Mouse (Mus musculus): ENCODE results near the gene Kcnk13. TPM values are rescaled to one million over a fixed set of nuclear protein-coding genes. Genes with fewer than 3 reads are reported as not detected.

Kcnk13 gene
- polyA plus RNA-seq, 1 experiment from 2014 or later, result 0.41 TPM

DNA sequence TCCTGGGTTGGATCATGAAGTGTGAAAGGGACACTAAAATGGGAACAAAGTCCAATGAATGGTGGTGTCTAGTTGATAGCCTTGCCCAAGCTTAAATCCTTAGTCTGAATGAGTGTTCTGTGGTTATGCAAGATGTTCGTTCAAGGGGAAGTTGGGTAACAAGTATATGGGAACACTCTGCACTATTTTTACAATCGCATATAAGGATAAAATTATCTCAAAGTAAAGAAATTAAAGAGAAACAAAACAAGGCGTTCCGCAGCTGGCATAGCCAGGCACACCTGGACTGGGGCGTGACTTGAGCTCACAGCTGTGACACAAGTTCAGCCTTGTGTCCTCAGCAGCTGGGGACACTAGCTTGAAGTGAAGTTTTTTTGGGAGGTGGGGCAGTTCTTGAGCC lies 103.2 kb downstream of the Kcnk13 start:
- WGBS, result 76% methylated on average over 5 of the region's 5 CpGs
- Histone ChIP-seq H3K9me3 (no peaks in the 10 kb centered on the region), H3K4me1 (no peaks in the 10 kb centered on the region), H3K27me3 (replicated peaks) (no peaks in the 10 kb centered on the region), H3K36me3 (no peaks in the 10 kb centered on the region), H3K4me3 (replicated peaks) (no peak overlapping the region), H3K27ac (no peak overlapping the region), H3K9ac (no peak overlapping the region), H3K4me2 (no peak overlapping the region)
- ATAC-seq (ENCODE audit: insufficient read depth, low FRiP score, low read depth), result no peak

- no peak overlapping the region for H3K4me2 ChIP-seq
- H3K9me3 ChIP-seq, result no peaks in the 10 kb centered on the region
- H3K9ac ChIP-seq, result no peak overlapping the region
- 59% methylated on average over 4 of the region's 4 CpGs for WGBS
- no peak overlapping the region for H3K4me3 ChIP-seq (replicated peaks)
- no peaks in the 10 kb centered on the region for H3K36me3 ChIP-seq
- no peak overlapping the region for H3K27ac ChIP-seq
- ATAC-seq (ENCODE audit: insufficient read depth, low FRiP score, low read depth), result no peak; the same call in 1 of the 2 replicates
- no peaks in the 10 kb centered on the region for H3K27me3 ChIP-seq (replicated peaks)
- H3K4me1 ChIP-seq, result no peaks in the 10 kb centered on the region
Observed at GRCm38 (mm10) chr12:100073201-100073672, 108.9 kb downstream of the Kcnk13 start.

- ATAC-seq (ENCODE audit: insufficient read depth, low FRiP score, low read depth), result no peak
- no peaks in the 10 kb centered on the region for H3K27me3 ChIP-seq (replicated peaks)
- no peaks in the 10 kb centered on the region for H3K9me3 ChIP-seq
- H3K36me3 ChIP-seq, result no peaks in the 10 kb centered on the region
- no peak overlapping the region for H3K9ac ChIP-seq
- no peak overlapping the region for H3K4me3 ChIP-seq (replicated peaks)
- no peak overlapping the region for H3K27ac ChIP-seq
- H3K4me2 ChIP-seq, result no peak overlapping the region
- H3K4me1 ChIP-seq, result no peaks in the 10 kb centered on the region
- WGBS, result 50% methylated on average over 4 of the region's 4 CpGs
Observed at GRCm38 (mm10) chr12:100075715-100076114, 111.4 kb downstream of the Kcnk13 start.

GRCm38 (mm10) chr12:100079636-100080286 lies 115.5 kb downstream of the Kcnk13 start:
- no peak overlapping the region for H3K27ac ChIP-seq

GRCm38 (mm10) chr12:100088026-100088425 lies 123.7 kb downstream of the Kcnk13 start:
- no peaks in the 10 kb centered on the region for H3K36me3 ChIP-seq
- no peak overlapping the region for H3K27ac ChIP-seq
- no peak overlapping the region for H3K4me2 ChIP-seq
- peaks cover 4% of the 10 kb centered on the region; the same call in 1 of the 2 replicates for H3K4me1 ChIP-seq
- WGBS, result 86% methylated on average over 3 of the region's 3 CpGs
- no peak for ATAC-seq (ENCODE audit: insufficient read depth, low FRiP score, low read depth)
- no peaks in the 10 kb centered on the region for H3K9me3 ChIP-seq
- no peak overlapping the region for H3K9ac ChIP-seq
- no peaks in the 10 kb centered on the region for H3K27me3 ChIP-seq (replicated peaks)
- no peak overlapping the region for H3K4me3 ChIP-seq (replicated peaks)

More at GRCm38 (mm10) chr12:100079636-100080286, 115.5 kb downstream of the Kcnk13 start:
- Histone ChIP-seq H3K9ac (no peak overlapping the region), H3K4me2 (no peak overlapping the region), H3K4me3 (replicated peaks) (no peak overlapping the region), H3K36me3 (no peaks in the 10 kb centered on the region), H3K4me1 (peaks cover 4% of the 10 kb centered on the region; the same call in 1 of the 2 replicates), H3K27me3 (replicated peaks) (no peaks in the 10 kb centered on the region), H3K9me3 (no peaks in the 10 kb centered on the region)
- 68% methylated on average over 8 of the region's 8 CpGs for WGBS
- no peak for ATAC-seq (ENCODE audit: insufficient read depth, low FRiP score, low read depth)

DNA sequence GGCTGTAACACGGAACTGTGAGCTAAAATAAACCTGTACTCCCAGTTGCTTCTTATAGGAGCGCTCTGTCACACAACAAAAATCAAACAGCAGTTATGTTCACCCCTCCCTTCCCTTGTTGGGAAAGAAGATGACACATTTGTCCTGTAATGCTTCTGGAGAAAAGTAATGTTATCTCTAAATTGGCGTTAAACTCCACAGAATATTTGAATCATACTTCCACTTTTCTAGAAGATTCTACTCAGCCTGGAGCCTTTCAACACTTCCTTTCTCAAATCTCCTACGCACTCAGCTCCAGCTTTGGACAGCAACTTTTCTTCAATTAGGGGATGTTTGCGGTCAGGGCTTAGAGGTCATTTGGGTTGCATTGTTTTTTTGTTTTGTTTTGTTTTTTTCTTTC lies 125.0 kb downstream of the Kcnk13 start:
- no peak overlapping the region for H3K9ac ChIP-seq
- no peak overlapping the region for H3K4me3 ChIP-seq (replicated peaks)
- WGBS, result 78% methylated on average over 5 of the region's 5 CpGs
- ATAC-seq (ENCODE audit: insufficient read depth, low FRiP score, low read depth), result no peak
- H3K9me3 ChIP-seq, result no peaks in the 10 kb centered on the region
- peaks cover 1% of the 10 kb centered on the region; the same call in 1 of the 2 replicates for H3K4me1 ChIP-seq
- no peak overlapping the region for H3K27ac ChIP-seq
- H3K27me3 ChIP-seq (replicated peaks), result no peaks in the 10 kb centered on the region
- H3K36me3 ChIP-seq, result no peaks in the 10 kb centered on the region
- H3K4me2 ChIP-seq, result no peak overlapping the region

DNA sequence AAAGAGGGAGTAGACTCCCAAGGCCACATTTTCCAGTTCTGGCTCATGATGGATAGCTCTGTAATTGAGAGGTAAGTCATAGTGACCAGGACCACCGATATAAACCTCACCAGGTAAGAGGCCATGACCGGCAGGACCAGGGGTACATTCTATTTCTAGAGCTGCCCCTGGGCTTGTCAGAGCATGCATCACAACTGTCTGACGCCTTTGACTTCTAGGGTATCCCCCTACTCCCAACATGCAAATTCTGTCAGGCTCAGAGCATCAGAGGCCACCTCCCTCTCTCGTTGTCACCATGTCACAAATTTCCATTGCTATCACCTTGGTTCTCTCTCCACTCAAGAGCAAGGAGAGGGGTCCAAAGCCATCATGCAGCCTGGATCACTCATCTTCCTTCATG lies 126.5 kb downstream of the Kcnk13 start:
- Histone ChIP-seq H3K36me3 (no peaks in the 10 kb centered on the region), H3K9ac (no peak overlapping the region), H3K27me3 (replicated peaks) (no peaks in the 10 kb centered on the region), H3K4me2 (no peak overlapping the region), H3K9me3 (no peaks in the 10 kb centered on the region), H3K4me1 (no peaks in the 10 kb centered on the region), H3K4me3 (replicated peaks) (no peak overlapping the region), H3K27ac (no peak overlapping the region)
- WGBS, result 82% methylated on average over 4 of the region's 4 CpGs
- no peak for ATAC-seq (ENCODE audit: insufficient read depth, low FRiP score, low read depth)

DNA sequence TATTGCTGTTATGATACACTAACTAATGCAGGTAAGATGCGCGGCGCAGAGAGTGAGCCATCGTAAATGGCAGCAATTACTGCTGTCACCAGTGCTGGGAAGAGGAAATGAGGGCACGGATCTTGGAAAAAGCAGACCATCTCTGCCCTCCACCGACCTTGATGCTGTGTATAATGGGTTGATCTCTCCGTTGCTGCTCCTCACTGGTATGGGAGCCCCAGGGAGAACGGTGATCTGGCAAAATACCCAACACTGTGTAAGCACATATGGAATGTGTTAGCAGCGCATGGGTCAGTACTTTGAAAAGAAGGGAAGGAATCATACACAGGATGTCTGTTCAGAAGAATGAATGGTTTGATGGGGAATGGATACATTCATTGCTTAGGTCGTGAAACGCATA lies 128.7 kb downstream of the Kcnk13 start:
- Histone ChIP-seq H3K4me2 (no peak overlapping the region), H3K4me3 (replicated peaks) (no peak overlapping the region), H3K4me1 (no peaks in the 10 kb centered on the region), H3K27ac (no peak overlapping the region), H3K27me3 (replicated peaks) (no peaks in the 10 kb centered on the region), H3K9me3 (no peaks in the 10 kb centered on the region), H3K9ac (no peak overlapping the region), H3K36me3 (no peaks in the 10 kb centered on the region)
- ATAC-seq (ENCODE audit: insufficient read depth, low FRiP score, low read depth), result no peak
- 83% methylated on average over 11 of the region's 11 CpGs for WGBS

- Histone ChIP-seq H3K4me2 (no peak overlapping the region), H3K4me1 (no peaks in the 10 kb centered on the region), H3K9ac (no peak overlapping the region), H3K4me3 (replicated peaks) (no peak overlapping the region), H3K27me3 (replicated peaks) (no peaks in the 10 kb centered on the region), H3K9me3 (no peaks in the 10 kb centered on the region), H3K36me3 (no peaks in the 10 kb centered on the region), H3K27ac (no peak overlapping the region)
- 0 out of 2 replicates have a peak, but pooled peaks have one; percentile 31 for ATAC-seq (ENCODE audit: insufficient read depth, low FRiP score, low read depth)
- WGBS, result 52% methylated on average over 3 of the region's 3 CpGs
Observed at GRCm38 (mm10) chr12:100099971-100100706, 135.8 kb downstream of the Kcnk13 start.

DNA sequence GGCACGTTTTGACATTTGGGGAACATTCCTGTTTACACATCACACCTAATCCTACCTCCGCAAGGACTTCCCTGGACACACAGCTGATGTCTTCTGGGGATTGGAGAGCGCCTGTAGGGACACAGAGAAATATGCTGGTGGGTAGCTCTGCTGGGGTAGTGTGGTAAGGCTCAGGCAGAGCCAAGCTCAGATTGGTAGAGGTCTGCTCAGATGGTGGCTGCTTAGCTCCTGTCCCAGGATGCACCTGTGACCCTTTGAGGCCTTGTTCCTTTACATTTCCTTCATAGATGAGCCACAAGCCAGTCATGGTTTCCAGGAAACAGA lies 136.4 kb downstream of the Kcnk13 start:
- 56% methylated on average over 3 of the region's 3 CpGs for WGBS
- no peak for ATAC-seq (ENCODE audit: insufficient read depth, low FRiP score, low read depth)

DNA sequence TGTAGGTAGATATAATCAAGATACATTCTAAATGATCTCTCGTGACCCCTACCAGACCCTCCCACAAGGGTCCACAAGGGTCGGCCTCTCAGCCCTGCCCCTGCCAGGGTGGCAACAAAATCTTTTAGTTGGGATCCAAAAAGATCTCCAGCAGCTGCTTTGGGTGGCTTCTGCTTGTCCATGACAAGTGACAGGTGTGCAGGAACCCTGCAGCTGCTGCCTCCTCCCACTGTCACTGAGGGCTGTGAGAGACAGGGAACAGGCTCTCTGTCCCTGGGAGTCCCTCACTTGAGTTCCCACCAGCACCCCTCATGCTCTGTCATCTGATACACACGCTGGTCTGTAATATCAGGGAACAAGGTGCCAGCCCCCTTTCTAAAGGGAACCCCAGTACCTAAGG lies 137.4 kb downstream of the Kcnk13 start:
- H3K4me2 ChIP-seq, result no peak overlapping the region
- 71% methylated on average over 3 of the region's 3 CpGs for WGBS
- H3K27me3 ChIP-seq (replicated peaks), result no peaks in the 10 kb centered on the region
- no peak overlapping the region for H3K27ac ChIP-seq
- H3K9ac ChIP-seq, result no peak overlapping the region
- ATAC-seq (ENCODE audit: insufficient read depth, low FRiP score, low read depth), result no peak
- H3K4me1 ChIP-seq, result no peaks in the 10 kb centered on the region
- H3K4me3 ChIP-seq (replicated peaks), result no peak overlapping the region
- H3K36me3 ChIP-seq, result no peaks in the 10 kb centered on the region
- H3K9me3 ChIP-seq, result no peaks in the 10 kb centered on the region

More for the DNA sequence above, 136.4 kb downstream of the Kcnk13 start:
- Histone ChIP-seq H3K9ac (no peak overlapping the region), H3K9me3 (no peaks in the 10 kb centered on the region), H3K4me2 (no peak overlapping the region), H3K4me3 (replicated peaks) (no peak overlapping the region), H3K27me3 (replicated peaks) (no peaks in the 10 kb centered on the region), H3K4me1 (no peaks in the 10 kb centered on the region), H3K27ac (no peak overlapping the region), H3K36me3 (no peaks in the 10 kb centered on the region)

GRCm38 (mm10) chr12:100104530-100104929 lies 140.2 kb downstream of the Kcnk13 start:
- H3K9ac ChIP-seq, result no peak overlapping the region
- no peak overlapping the region for H3K4me2 ChIP-seq
- H3K9me3 ChIP-seq, result no peaks in the 10 kb centered on the region
- ATAC-seq (ENCODE audit: insufficient read depth, low FRiP score, low read depth), result no peak
- WGBS, result 85% methylated on average over 5 of the region's 5 CpGs
- H3K4me3 ChIP-seq (replicated peaks), result no peak overlapping the region
- no peaks in the 10 kb centered on the region for H3K27me3 ChIP-seq (replicated peaks)
- H3K36me3 ChIP-seq, result no peaks in the 10 kb centered on the region
- no peak overlapping the region for H3K27ac ChIP-seq
- H3K4me1 ChIP-seq, result no peaks in the 10 kb centered on the region
